Mouse (Mus musculus): ENCODE results near the gene Olfr766-ps1.
A peak's percentile ranks its signal among the peaks of the same experiment; 100 is the strongest.
"Not testable (repeated sequence)": the region's sequence is repeated elsewhere in the genome, so short reads cannot be mapped to it uniquely, and the experiment has no call there.

Olfr766-ps1 gene

GRCm38 (mm10) chr10:129068877-129069276 is at the start of gene Olfr766-ps1:
Olfr766-ps1 (minus strand) TSS chr10:129068977.
- no peak for DNase-seq

- no peak for DNase-seq
Measured at GRCm38 (mm10) chr10:129117761-129118160, 49.0 kb upstream of the Olfr766-ps1 start, which contains the start of gene Olfr769. Olfr769 (minus strand) TSS chr10:129117861.

DNA sequence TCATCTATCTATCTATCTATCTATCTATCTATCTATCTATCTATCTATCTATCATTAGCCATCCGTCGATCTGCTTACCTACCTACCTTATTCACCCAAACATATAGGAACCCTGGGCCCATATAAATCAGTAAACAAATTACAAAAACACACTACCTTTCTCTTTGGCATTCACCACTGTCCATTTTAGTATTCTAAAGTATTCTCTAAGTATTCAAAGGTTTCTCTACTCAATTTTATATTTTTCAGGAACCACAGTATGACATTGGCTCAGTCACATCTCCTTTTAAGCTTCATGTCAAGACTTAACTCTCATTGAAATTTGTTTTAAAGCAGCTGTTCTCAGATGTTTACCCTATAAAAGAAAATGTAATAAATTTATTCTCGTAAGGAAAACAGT is 46.4 kb upstream of the Olfr766-ps1 start:
- no peak for DNase-seq

- no peak for DNase-seq
Measured at GRCm38 (mm10) chr10:129101231-129101630, 32.5 kb upstream of the Olfr766-ps1 start.

DNA sequence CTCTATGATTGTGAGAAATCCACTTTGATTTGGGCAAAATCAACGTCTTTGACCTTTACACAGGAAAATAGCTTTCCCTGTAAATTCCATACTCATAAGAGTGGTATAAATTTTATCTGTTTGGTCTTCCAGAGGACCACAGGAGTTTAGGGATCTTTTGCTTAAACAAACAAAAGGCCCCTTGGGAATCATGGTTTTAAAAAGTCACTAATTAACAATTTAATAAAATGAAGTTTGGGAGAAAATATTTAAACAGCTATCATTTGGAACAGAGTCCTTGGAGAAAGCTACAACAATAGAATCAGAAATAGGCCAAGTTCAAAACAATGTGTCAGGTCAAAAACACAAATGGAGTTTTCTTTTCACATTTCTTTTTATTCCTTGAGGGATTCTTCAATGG is 30.5 kb upstream of the Olfr766-ps1 start, which contains the start of gene Olfr768:
Gene Olfr768 (minus strand): TSS at position 101 of the 400 bp plus-strand sequence.
- no peak for DNase-seq

- not testable (repeated sequence) for DNase-seq
Measured at GRCm38 (mm10) chr10:129082810-129083209, 14.0 kb upstream of the Olfr766-ps1 start, which contains the start of gene Olfr767. Olfr767 (minus strand) TSS chr10:129082910.

DNA sequence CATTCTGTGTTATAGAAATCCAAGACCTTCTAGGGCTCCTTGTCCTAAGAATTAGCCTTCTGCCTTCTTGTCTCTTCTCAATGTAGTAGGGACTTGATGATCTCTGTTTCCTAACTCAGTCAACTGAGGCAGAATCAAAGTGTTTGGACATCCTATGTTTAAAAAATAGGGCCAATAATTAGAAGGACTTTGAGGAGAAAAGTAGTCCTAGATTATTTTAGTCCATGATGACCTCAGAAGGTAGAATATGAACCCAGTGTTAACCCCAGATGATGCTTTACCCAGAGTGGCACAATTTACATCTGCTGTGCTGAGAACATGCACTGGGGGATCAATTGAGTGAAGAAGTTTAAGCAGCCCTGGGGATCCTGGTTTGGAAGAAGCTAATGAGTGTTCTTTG is 18.9 kb downstream of the Olfr766-ps1 start, which contains the start of gene Olfr765:
Gene Olfr765 (minus strand): TSS at position 101 of the 400 bp plus-strand sequence.
- DNase-seq = not testable (repeated sequence)

DNA sequence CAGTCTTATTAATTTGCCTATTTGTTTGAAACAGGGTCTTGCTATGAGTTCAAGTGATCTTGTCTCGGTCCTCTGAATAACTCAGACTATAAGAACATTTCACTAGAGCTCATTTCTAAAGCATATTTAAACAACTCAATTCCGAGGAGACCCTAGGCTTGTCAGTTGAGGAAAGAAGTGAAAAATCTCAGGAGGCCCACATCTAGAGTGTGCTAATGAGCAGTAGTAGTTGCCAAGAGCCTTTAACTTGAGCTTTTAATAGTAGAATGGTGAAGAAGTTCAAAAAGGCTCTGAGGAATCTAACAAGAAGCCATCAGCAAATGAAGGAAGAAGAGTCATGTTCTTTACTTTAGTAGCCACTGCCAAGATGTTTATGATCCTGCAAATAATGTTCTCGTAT is 29.0 kb downstream of the Olfr766-ps1 start, which contains the start of gene Olfr764-ps1:
Gene Olfr764-ps1 (minus strand): TSS at position 101 of the 400 bp plus-strand sequence.
- DNase-seq = no peak

DNA sequence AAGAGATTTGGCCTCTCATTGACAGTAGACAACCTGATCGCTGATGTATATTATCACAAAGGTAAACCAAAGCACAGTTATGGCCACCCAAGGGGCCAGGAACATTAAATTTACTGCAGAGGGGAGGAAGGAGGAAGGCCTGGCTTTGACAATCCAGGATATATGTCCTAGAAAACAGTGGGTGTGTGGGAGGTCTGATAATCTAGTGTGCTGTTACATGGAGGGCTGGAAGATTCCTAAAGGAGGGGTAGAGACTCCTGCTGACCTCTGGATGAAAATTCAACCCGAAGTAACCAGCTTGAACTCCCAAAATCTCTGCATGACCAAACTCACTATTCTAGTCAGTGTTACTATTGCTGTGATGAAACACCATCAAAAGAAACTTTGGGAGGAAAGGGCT is 40.4 kb downstream of the Olfr766-ps1 start:
- no peak for DNase-seq

DNA sequence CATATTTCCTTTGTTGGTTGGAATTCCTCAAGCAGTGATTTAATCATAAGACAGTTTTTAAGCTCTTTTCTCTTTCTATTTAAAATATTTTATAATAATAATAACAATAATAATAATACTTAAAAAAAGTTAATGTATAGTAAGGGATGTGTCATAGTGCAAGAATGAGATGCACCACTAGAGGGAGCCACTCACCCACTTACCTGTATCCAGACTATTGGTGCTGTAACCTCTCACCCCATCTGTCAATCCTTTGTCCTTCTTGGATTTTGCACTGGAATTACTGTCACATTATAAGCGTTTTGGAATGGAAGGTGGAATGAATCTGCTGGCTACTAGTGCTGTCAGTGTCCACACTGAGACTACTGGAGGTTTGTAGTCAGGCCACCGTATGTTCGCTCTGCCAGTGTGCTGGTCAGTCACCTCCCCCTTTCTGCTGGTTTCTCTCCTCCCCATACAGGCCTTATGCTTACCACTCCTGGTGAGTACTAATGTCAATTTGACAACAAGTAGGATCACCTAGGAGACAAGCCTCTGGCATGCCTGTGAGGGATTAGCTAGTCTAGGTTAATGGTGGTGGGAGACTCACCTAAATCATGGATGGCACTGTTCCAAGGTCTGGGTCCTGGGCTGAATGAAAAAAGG is 42.6 kb downstream of the Olfr766-ps1 start:
- peak; percentile 50 for DNase-seq

- DNase-seq = no peak
Measured at GRCm38 (mm10) chr10:129023319-129023718, 45.5 kb downstream of the Olfr766-ps1 start.

- DNase-seq = no peak
Measured at GRCm38 (mm10) chr10:129014477-129014876, 54.3 kb downstream of the Olfr766-ps1 start.

Measured in kidney, adult 9 months (tissue).